Mouse (Mus musculus): Measurements from ENCODE around the gene Efcab5. TPM values are rescaled to one million over a fixed set of nuclear protein-coding genes. Genes with fewer than 3 reads are reported as not detected.

The Efcab5 gene
- total and polyA plus RNA-seq, 3 experiments = 0.04 to 0.66 (median 0.53) TPM

DNA sequence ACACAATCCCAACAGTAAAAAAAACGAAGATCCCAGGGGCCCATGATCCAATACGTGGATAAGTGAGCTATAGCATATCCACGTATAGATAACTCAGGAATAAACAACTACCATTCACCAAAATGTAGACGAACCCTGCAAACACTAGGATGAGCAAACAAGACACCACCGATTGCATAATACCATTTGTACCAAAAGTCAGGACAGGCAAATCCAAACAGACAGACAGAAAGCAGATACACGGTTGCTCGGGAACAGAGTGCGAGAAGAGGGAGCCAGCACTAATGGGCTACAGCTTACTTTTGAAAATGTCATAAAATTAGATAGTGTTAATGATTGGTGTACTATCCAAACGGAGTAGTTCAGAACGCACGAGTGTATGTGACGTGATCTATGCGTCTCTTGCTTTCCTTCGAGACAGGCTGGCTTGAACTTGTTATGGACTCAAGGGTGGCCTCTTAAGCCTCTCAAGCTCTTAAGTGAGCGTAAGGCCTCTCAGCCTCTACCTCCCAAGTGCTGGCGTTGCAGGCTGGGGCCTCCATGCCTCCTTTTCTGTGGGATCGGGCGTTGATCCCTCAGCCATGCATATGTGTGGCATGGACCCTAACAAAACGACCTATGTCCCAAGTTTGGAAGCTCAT, 90.3 kb downstream of the Efcab5 start:
- Histone ChIP-seq H3K36me3 (replicated peaks) (no peaks in the 10 kb centered on the region), H3K27me3 (ENCODE audit: insufficient read depth, low read length) (peaks cover 26% of the 10 kb centered on the region), H3K4me3 (ENCODE audit: low read depth, low read length) (no peak overlapping the region), H3K9me3 (replicated peaks) (no peaks in the 10 kb centered on the region), H3K4me1 (ENCODE audit: insufficient read depth, low read depth, low read length) (peaks cover 6% of the 10 kb centered on the region)
- no peak for TF ChIP-seq CTCF (IDR thresholded peaks at IDR 0.05; ENCODE audit: low read depth, low read length)
- ATAC-seq (ENCODE audit: extremely low read depth, insufficient number of reproducible peaks, low FRiP score, poor library complexity, severe bottlenecking) = no peak
- no peak for DNase-seq (ENCODE audit: low spot score)

DNA sequence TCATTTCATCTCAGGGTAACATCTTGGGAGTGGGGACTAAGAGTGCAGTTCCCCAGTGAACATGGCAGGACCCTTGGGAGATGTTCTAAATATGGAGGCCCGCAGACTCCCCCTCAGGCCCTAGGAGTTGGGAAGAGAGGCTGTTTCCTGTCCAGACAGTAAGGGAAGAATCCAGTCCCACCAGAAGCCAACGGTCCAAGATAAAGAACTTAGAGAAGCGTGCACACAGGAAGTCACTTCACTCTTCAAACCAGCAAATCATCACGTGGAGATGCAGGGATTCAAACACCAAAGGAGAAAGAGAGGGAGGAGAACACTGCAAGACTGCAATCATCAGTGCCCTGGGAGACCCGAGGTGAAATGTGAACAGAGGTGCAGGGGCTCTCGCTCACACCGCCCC, 91.8 kb downstream of the Efcab5 start:
- H3K27me3 ChIP-seq (ENCODE audit: insufficient read depth, low read length) = peaks cover 22% of the 10 kb centered on the region
- H3K36me3 ChIP-seq (replicated peaks) = no peaks in the 10 kb centered on the region
- H3K9me3 ChIP-seq (replicated peaks) = no peaks in the 10 kb centered on the region
- DNase-seq (ENCODE audit: low spot score) = no peak
- no peak overlapping the region for H3K4me3 ChIP-seq (ENCODE audit: low read depth, low read length)
- TF ChIP-seq POLR2AphosphoS5 (IDR thresholded peaks at IDR 0.05; ENCODE audit: insufficient replicate concordance, low read depth, low read length) = no peak
- TF ChIP-seq GATA2 (IDR thresholded peaks at IDR 0.05; ENCODE audit: borderline replicate concordance, low read depth, low read length) = no peak
- no peak for TF ChIP-seq TAL1 (conservative IDR thresholded peaks at IDR 0.05; ENCODE audit: low read depth, low read length)
- TF ChIP-seq CTCF (IDR thresholded peaks at IDR 0.05; ENCODE audit: low read depth, low read length) = no peak
- no peak for TF ChIP-seq GATA1 (IDR thresholded peaks at IDR 0.05; ENCODE audit: borderline replicate concordance, low read length)
- H3K4me1 ChIP-seq (ENCODE audit: insufficient read depth, low read depth, low read length) = peaks cover 9% of the 10 kb centered on the region
- ATAC-seq (ENCODE audit: extremely low read depth, insufficient number of reproducible peaks, low FRiP score, poor library complexity, severe bottlenecking) = no peak

DNA sequence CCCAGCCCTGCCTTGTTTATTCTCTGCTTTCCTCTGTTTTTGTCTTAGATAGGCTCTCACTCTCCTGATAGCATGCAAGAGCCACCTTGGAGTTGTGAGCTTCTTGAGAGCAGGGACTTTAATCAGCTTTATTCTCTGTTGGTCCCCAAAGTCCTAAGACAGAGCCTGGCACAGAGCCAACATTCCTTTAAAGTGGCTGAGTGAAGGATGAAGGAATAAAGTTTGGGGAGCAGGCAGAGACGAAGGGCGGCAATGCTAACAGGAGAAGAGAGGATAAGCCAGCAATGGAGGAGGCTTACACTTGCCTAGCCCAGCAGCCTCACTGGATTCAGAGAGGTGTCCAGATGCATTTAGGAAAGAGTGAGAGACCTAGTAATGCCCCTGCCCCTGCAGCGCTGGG, 92.2 kb downstream of the Efcab5 start:
- Histone ChIP-seq H3K36me3 (replicated peaks) (no peaks in the 10 kb centered on the region), H3K27me3 (ENCODE audit: insufficient read depth, low read length) (peaks cover 20% of the 10 kb centered on the region), H3K9me3 (replicated peaks) (no peaks in the 10 kb centered on the region), H3K4me1 (ENCODE audit: insufficient read depth, low read depth, low read length) (peaks cover 9% of the 10 kb centered on the region), H3K4me3 (ENCODE audit: low read depth, low read length) (no peak overlapping the region)
- TF ChIP-seq GATA1 (IDR thresholded peaks at IDR 0.05; ENCODE audit: borderline replicate concordance, low read length) (no peak), POLR2AphosphoS5 (IDR thresholded peaks at IDR 0.05; ENCODE audit: insufficient replicate concordance, low read depth, low read length) (no peak)
- DNase-seq (ENCODE audit: low spot score) (no peak), ATAC-seq (ENCODE audit: extremely low read depth, insufficient number of reproducible peaks, low FRiP score, poor library complexity, severe bottlenecking) (no peak)

DNA sequence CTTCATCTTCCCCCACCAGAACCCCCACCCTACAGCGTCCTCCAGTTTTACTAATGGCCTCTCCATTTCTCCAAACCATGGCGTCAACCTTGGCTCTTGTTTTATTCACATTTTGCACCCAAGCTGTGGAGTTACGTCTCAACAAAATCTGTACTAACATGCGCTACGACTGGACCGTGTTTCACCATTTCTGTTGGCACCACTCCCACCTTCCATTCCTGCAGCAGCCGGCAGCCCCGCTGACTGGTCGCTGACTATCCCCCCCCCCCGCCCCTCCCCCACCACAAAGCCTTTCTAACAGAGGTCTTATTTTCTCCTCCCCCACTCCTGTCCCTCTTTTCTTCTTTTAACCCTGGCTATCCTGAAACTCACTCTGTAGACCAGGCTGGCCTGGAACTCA, 93.6 kb downstream of the Efcab5 start:
- Histone ChIP-seq H3K9me3 (replicated peaks) (no peaks in the 10 kb centered on the region), H3K36me3 (replicated peaks) (no peaks in the 10 kb centered on the region), H3K27me3 (ENCODE audit: insufficient read depth, low read length) (peaks cover 23% of the 10 kb centered on the region), H3K4me1 (ENCODE audit: insufficient read depth, low read depth, low read length) (peaks cover 6% of the 10 kb centered on the region), H3K4me3 (ENCODE audit: low read depth, low read length) (no peak overlapping the region)
- DNase-seq (ENCODE audit: low spot score) (no peak), ATAC-seq (ENCODE audit: extremely low read depth, insufficient number of reproducible peaks, low FRiP score, poor library complexity, severe bottlenecking) (no peak)
- TF ChIP-seq GATA2 (IDR thresholded peaks at IDR 0.05; ENCODE audit: borderline replicate concordance, low read depth, low read length) (no peak), POLR2AphosphoS5 (IDR thresholded peaks at IDR 0.05; ENCODE audit: insufficient replicate concordance, low read depth, low read length) (no peak), TAL1 (conservative IDR thresholded peaks at IDR 0.05; ENCODE audit: low read depth, low read length) (no peak), CTCF (IDR thresholded peaks at IDR 0.05; ENCODE audit: low read depth, low read length) (no peak), GATA1 (IDR thresholded peaks at IDR 0.05; ENCODE audit: borderline replicate concordance, low read length) (no peak)

DNA sequence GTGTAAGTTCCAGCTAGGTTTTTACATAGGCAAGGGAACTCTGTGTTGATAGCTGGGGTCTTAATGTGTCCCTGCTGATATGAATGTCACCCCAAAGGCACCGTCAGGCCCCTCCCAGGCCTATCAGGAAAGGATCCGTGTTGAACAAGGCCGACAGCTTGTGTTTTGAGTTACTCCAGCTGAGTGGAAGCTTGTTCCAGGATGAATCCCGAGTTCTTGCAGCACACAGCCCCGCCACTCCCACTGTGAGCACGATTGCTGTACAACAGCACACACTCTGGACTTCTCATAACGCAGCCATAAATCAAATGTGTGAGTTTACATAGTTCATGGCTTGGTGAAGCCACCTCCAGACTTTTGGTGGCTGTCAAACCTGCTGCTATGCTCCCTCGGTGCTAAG, 94.6 kb downstream of the Efcab5 start:
- H3K4me3 ChIP-seq (ENCODE audit: low read depth, low read length) = no peak overlapping the region
- ATAC-seq (ENCODE audit: extremely low read depth, insufficient number of reproducible peaks, low FRiP score, poor library complexity, severe bottlenecking) = no peak
- H3K4me1 ChIP-seq (ENCODE audit: insufficient read depth, low read depth, low read length) = 0 out of 2 replicates have a peak, but pooled peaks cover 2% of the 10 kb centered on the region
- DNase-seq (ENCODE audit: low spot score) = no peak
- peaks cover 19% of the 10 kb centered on the region for H3K27me3 ChIP-seq (ENCODE audit: insufficient read depth, low read length)
- H3K9me3 ChIP-seq (replicated peaks) = no peaks in the 10 kb centered on the region
- H3K36me3 ChIP-seq (replicated peaks) = no peaks in the 10 kb centered on the region
- TF ChIP-seq TAL1 (conservative IDR thresholded peaks at IDR 0.05; ENCODE audit: low read depth, low read length) (no peak), CTCF (IDR thresholded peaks at IDR 0.05; ENCODE audit: low read depth, low read length) (no peak), GATA2 (IDR thresholded peaks at IDR 0.05; ENCODE audit: borderline replicate concordance, low read depth, low read length) (no peak), GATA1 (IDR thresholded peaks at IDR 0.05; ENCODE audit: borderline replicate concordance, low read length) (no peak), POLR2AphosphoS5 (IDR thresholded peaks at IDR 0.05; ENCODE audit: insufficient replicate concordance, low read depth, low read length) (no peak)

DNA sequence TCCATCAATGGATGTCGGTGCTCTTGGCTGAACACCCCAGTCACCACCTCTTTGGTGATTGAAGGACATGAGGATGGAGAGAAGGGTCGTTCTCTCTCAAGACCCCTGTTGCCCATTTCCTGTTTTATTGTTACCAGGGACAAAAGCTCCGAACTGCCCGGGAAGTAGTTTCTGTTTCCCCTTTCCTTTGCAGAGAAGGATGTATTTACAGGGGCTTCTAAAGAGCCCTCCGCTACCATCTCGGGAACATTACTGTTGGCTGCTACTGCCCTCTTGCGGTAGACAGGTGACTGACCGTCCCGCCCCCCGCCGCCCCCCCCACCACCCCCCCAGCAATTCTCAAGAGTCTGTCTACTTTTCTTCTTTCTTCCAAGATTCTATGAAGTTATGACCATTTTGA, 95.6 kb downstream of the Efcab5 start:
- DNase-seq (ENCODE audit: low spot score) (peak; percentile 18), ATAC-seq (ENCODE audit: extremely low read depth, insufficient number of reproducible peaks, low FRiP score, poor library complexity, severe bottlenecking) (no peak)
- Histone ChIP-seq H3K9me3 (replicated peaks) (no peaks in the 10 kb centered on the region), H3K4me3 (ENCODE audit: low read depth, low read length) (no peak overlapping the region), H3K36me3 (replicated peaks) (no peaks in the 10 kb centered on the region), H3K27me3 (ENCODE audit: insufficient read depth, low read length) (peaks cover 19% of the 10 kb centered on the region), H3K4me1 (ENCODE audit: insufficient read depth, low read depth, low read length) (0 out of 2 replicates have a peak, but pooled peaks cover 2% of the 10 kb centered on the region)
- TF ChIP-seq GATA1 (IDR thresholded peaks at IDR 0.05; ENCODE audit: borderline replicate concordance, low read length) = no peak

DNA sequence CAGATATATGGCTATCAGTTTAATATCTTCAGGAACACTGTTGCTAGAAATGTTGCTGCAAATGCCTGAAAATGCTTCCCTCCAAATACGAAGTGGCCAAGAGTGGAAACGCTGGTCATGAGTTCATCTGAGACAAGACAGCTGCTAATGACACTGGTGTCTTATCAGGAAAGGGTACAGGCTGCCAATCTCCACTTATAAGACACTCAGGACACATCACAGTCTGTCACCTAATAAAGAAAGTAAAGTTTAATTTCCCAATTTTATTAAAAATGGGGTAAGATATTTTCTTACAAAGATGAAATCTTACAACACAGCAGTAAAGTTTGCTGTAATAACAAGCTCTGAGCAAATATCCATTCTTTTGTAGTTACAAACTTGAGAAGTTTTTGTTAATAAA, 99.6 kb downstream of the Efcab5 start:
- ATAC-seq (ENCODE audit: extremely low read depth, insufficient number of reproducible peaks, low FRiP score, poor library complexity, severe bottlenecking) (no peak), DNase-seq (ENCODE audit: low spot score) (no peak)
- TF ChIP-seq POLR2AphosphoS5 (IDR thresholded peaks at IDR 0.05; ENCODE audit: insufficient replicate concordance, low read depth, low read length) (no peak), TAL1 (conservative IDR thresholded peaks at IDR 0.05; ENCODE audit: low read depth, low read length) (no peak), GATA1 (IDR thresholded peaks at IDR 0.05; ENCODE audit: borderline replicate concordance, low read length) (no peak), CTCF (IDR thresholded peaks at IDR 0.05; ENCODE audit: low read depth, low read length) (no peak), GATA2 (IDR thresholded peaks at IDR 0.05; ENCODE audit: borderline replicate concordance, low read depth, low read length) (no peak)
- H3K9me3 ChIP-seq (replicated peaks) = no peaks in the 10 kb centered on the region
- no peak overlapping the region for H3K4me3 ChIP-seq (ENCODE audit: low read depth, low read length)
- H3K27me3 ChIP-seq (ENCODE audit: insufficient read depth, low read length) = peaks cover 44% of the 10 kb centered on the region
- 0 out of 2 replicates have a peak, but pooled peaks cover 2% of the 10 kb centered on the region for H3K4me1 ChIP-seq (ENCODE audit: insufficient read depth, low read depth, low read length)
- no peaks in the 10 kb centered on the region for H3K36me3 ChIP-seq (replicated peaks)
